Mouse (Mus musculus) layer of hippocampus, adult 11-12 months (tissue): ENCODE data around the gene Ube2g1.
"Not testable (repeated sequence)": the region's sequence is repeated elsewhere in the genome, so short reads cannot be mapped to it uniquely, and the experiment has no call there.

Experiments used
- DNase-seq: peaks from one replicate; pipeline ENCODE4 v3.0.0; 2022; ENCODE audit warnings: low spot score

Ube2g1 gene

GRCm38 (mm10) chr11:72607469-72608070 lies 487 bp downstream of the Ube2g1 start:
- DNase-seq: peak; percentile 57

DNA sequence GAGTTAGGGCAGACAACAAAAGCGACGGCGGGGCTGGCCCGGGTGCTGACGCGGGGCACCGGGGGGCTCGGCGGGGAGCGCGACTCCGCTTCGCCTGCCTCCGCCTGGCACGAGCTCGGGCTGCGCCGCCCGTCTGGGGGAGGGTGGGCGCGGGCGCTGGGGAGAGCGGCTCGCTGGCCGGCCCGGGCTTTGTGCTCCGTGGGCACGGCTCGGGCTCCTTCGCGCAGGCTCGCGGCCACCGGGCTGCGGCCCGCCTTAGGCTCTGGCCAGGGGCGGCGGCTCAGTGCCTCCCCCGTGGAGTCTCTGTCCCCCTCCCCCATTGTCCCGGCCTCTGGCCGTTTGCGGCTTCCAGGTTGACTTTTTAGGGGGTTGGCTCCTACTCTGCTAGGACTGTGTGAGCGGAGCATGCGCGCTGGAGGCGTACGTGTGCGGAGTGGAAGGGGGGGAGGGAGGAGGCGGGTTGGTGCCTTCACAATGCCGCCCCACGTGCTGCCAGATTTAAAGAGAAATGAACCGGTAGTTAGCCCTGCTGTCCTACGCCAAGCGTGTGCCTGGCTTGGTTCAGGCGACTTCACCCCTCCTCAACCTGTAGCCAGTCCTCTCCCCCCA lies 1.1 kb downstream of the Ube2g1 start:
- DNase-seq: peak; percentile 92

DNA sequence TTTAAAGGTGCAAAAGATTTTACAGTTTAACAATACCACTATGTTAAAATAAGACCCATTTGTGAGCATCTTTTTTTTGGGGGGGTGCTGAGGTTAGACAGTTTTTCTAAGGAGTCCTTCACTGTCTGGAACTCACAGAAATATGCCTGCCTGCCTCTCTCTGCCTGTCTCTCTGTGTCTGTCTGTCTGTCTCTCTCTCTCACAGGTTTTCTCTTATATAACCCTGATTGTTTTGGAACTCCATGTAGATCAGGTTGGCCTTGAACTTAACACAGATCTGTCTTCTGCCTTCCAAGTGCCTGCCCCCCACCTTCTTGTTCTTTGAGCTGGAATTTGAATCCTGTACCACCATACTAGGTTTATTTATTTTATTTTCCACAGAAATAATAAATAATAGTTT lies 2.2 kb downstream of the Ube2g1 start:
- DNase-seq: no peak

DNA sequence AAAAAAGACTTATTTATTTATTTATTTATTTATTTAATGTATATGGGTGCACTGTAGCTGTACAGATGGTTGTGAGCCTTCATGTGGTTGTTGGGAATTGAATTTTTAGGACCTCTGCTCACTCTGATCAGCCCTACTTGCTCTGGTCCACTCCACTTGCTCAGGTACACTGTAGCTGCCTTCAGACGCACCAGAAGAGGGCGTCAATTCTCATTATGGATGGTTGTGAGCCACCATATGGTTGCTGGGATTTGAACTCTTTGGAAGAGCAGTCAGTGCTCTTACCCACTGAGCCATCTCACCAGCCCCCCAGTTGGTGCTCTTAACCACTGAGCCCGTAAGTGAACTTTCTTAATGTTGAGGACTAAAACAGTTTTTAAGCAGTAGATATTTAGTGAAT lies 7.3 kb downstream of the Ube2g1 start:
- not testable (repeated sequence) for DNase-seq

- no peak for DNase-seq
Measured at GRCm38 (mm10) chr11:72615931-72616330, 8.8 kb downstream of the Ube2g1 start.

- DNase-seq: no peak
Measured at GRCm38 (mm10) chr11:72618476-72618875, 11.4 kb downstream of the Ube2g1 start.

- no peak for DNase-seq
Measured at GRCm38 (mm10) chr11:72642730-72643129, 35.6 kb downstream of the Ube2g1 start.

DNA sequence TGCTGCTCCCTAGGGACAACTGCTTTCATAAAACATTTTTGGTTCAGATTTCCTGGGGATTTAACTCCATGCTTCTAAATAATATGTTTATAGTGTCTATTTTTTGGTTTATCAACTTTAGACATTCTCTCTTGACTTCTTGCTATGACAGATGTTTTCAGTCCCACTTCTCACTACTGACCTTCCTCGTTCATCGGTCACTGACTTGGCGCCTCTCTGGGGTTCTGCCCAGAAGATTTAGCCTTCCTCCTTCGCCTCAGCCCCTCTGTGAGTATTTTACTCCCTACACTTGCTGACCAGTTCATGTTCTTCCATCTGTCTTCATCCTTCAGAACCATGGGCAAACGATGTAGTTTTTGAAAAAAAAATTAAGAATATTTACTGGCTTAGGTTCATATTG lies 38.3 kb downstream of the Ube2g1 start:
- DNase-seq: no peak

DNA sequence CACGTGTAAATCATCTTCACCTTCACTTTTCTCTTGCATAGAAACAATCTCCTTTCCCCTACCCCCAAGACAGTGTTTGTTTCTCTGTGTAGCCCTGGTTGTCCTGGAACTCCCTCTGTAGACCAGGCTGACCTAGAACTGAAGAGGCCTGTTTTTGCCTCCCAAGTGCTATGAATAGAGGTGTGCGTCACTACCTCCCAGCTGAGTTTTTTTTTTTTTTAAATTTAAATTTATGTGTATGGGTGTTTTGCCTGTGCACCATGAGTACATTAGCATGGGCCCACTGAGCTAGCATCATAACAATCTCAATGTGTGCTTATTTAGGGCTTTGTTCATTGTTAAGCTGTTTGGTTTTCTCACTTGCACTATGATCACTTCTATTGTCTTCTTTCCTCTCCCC lies 43.3 kb downstream of the Ube2g1 start:
- DNase-seq: no peak

DNA sequence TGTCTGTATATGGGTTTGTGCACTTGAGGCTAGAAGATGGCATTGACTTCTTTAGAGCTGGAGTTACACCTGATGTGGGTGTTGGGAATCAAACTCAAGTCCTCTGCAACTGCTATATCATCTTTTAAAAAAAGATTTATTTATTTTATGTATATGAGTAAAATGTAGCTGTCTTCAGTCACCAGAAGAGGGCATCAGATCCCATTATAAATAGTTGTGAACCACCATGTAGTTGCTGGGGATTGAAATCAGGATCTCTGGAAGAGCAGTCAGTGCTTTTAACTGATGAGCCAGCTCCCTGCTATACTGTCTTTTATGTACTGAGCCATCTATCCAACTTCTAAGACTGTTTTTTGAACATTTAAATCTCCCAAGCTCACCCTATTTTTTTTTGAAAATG lies 52.8 kb downstream of the Ube2g1 start:
- no peak for DNase-seq

DNA sequence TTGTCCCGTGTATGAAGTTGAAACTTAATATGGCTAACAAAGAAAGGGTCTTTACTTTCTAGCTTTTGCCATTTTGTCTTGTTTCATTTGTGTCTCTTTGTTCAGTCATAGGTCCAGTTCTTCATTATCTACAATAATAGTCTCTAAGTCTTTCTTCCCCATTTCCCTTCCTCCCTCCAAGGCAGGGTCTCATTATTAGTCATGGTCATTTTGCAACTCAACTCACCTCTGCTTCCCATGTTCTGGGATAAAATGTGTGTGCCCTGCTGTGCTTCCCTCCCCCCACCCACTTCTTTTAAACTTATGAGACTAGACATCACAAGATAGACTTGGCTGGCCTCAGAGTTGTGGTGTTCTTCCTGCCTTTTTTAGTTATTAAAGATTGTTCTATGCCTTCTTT lies 53.3 kb downstream of the Ube2g1 start:
- no peak for DNase-seq

DNA sequence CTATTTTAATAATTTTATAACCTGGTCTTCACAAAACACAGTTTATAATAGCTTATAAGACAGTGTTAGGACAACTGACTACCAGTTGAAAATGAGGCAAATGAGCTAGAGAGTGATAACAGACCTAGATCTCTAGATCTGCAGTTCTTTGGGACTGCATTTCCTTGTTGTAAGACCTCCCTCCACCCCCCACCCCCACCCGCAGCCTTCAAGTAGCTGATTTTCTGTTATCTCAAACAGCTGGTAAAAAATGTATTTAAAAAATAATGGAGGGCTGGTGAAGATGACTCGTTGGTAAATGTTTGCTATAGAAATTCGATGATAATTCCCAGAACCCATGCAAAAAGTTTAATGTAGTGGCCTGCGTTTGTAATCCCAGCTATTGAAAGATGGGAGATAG lies 57.6 kb downstream of the Ube2g1 start:
- no peak for DNase-seq

DNA sequence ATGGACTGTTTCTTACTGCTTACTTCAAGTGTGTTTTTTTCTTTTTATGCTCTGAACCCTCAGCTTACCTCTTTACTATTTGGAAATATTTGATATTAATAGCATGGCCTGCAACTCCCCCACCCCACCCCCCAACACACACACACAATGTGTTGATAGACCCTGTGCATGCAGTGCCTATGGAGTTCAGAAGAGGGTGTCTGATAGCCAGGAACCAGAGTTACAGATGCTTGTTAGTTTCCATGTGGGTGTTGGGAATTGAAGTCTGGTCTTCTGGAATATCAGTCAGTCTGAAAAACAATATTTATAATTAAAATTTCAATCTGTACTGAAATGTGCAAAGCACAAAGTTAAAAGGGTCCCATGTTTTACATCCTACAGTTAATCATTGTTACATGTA lies 63.6 kb downstream of the Ube2g1 start:
- no peak for DNase-seq

DNA sequence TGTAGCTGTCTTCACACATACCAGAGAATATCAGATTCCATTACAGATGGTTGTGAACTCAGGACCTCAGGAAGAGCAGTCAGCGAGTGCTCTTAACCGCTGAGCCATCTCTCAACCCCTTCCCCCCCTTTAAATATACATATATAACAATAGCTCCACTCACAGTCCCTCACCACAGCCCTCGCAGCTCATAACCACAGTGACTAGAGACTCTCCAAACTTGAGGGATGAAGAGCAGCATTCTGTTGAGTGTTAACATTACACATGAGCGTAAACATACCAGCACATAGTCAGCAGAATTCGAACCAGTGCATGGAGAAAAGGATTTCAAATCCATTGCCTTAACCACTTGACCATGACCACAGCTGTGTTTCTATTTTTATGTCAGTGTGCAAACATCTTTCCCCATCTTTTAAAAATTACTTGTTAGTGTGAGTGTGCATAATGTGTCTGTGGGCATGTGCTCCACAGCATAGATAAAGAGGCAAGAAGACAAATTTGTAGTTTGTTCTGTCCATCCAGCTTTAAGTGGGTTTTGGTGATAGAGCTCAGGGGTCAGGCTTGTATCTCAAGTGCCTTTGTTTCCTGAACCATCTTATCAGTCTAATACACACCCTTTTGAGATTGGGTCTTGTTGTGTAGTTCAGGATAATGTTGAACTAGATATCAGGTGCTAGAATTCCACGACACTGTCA lies 64.4 kb downstream of the Ube2g1 start:
- no peak for DNase-seq

- DNase-seq: no peak
Measured at GRCm38 (mm10) chr11:72672438-72672837, 65.4 kb downstream of the Ube2g1 start.

GRCm38 (mm10) chr11:72675280-72675679 lies 68.2 kb downstream of the Ube2g1 start:
- no peak for DNase-seq

- DNase-seq: no peak
Measured at GRCm38 (mm10) chr11:72680726-72681125, 73.6 kb downstream of the Ube2g1 start.

GRCm38 (mm10) chr11:72683402-72683801 lies 76.3 kb downstream of the Ube2g1 start:
- no peak for DNase-seq

GRCm38 (mm10) chr11:72686697-72687096 lies 79.6 kb downstream of the Ube2g1 start:
- DNase-seq: no peak

- DNase-seq: no peak
Measured at GRCm38 (mm10) chr11:72688242-72688641, 81.2 kb downstream of the Ube2g1 start.

GRCm38 (mm10) chr11:72689115-72689514 lies 82.0 kb downstream of the Ube2g1 start:
- DNase-seq: no peak

- DNase-seq: peak; percentile 96
Measured at GRCm38 (mm10) chr11:72689551-72690510, 82.7 kb downstream of the Ube2g1 start, which contains the start of gene Ankfy1. TSS of gene Ankfy1 (plus strand) at chr11:72690006.
